Mouse (Mus musculus): ENCODE data around the gene Myo5c. TPM values are rescaled to one million over a fixed set of nuclear protein-coding genes. Genes with fewer than 3 reads are reported as not detected.

Myo5c gene
- total RNA-seq, 2 experiments from 2014 or later: 9.2 to 11.9 TPM

GRCm38 (mm10) chr9:75280814-75281213, 49.0 kb downstream of the Myo5c start:
- peak; percentile 50 for DNase-seq

- DNase-seq: no peak
Observed at GRCm38 (mm10) chr9:75282179-75282578, 50.4 kb downstream of the Myo5c start.

GRCm38 (mm10) chr9:75282830-75283229, 51.0 kb downstream of the Myo5c start:
- DNase-seq: peak; percentile 25

- DNase-seq: no peak
Observed at GRCm38 (mm10) chr9:75283636-75284035, 51.8 kb downstream of the Myo5c start.

GRCm38 (mm10) chr9:75285363-75285762, 53.5 kb downstream of the Myo5c start:
- DNase-seq: no peak

GRCm38 (mm10) chr9:75287636-75288035, 55.8 kb downstream of the Myo5c start:
- DNase-seq: no peak

GRCm38 (mm10) chr9:75289545-75289944, 57.7 kb downstream of the Myo5c start:
- no peak for DNase-seq

- no peak for DNase-seq
Observed at GRCm38 (mm10) chr9:75299342-75299741, 67.5 kb downstream of the Myo5c start.

GRCm38 (mm10) chr9:75303033-75303432, 71.2 kb downstream of the Myo5c start:
- DNase-seq: no peak

- DNase-seq: no peak
Observed at GRCm38 (mm10) chr9:75303701-75304261, 72.0 kb downstream of the Myo5c start.

- no peak for DNase-seq
Observed at GRCm38 (mm10) chr9:75304286-75304685, 72.5 kb downstream of the Myo5c start.

- no peak for DNase-seq
Observed at GRCm38 (mm10) chr9:75306126-75306898, 74.5 kb downstream of the Myo5c start, which contains the start of gene Gnb5. Gene Gnb5 (plus strand): TSS chr9:75306288.

GRCm38 (mm10) chr9:75307015-75307414, 75.2 kb downstream of the Myo5c start:
- no peak for DNase-seq

GRCm38 (mm10) chr9:75308621-75309020, 76.8 kb downstream of the Myo5c start:
- no peak for DNase-seq

GRCm38 (mm10) chr9:75312008-75312407, 80.2 kb downstream of the Myo5c start:
- DNase-seq: peak; percentile 85

- DNase-seq: no peak
Observed at GRCm38 (mm10) chr9:75313138-75313831, 81.5 kb downstream of the Myo5c start.

- peak; percentile 81 for DNase-seq
Observed at GRCm38 (mm10) chr9:75313832-75314516, 82.2 kb downstream of the Myo5c start.

GRCm38 (mm10) chr9:75314517-75315105, 82.8 kb downstream of the Myo5c start:
- DNase-seq: no peak

- no peak for DNase-seq
Observed at GRCm38 (mm10) chr9:75315238-75315637, 83.4 kb downstream of the Myo5c start.

GRCm38 (mm10) chr9:75316771-75317170, 85.0 kb downstream of the Myo5c start:
- DNase-seq: no peak

- no peak for DNase-seq
Observed at GRCm38 (mm10) chr9:75318196-75318595, 86.4 kb downstream of the Myo5c start.

- DNase-seq: no peak
Observed at GRCm38 (mm10) chr9:75319365-75319764, 87.5 kb downstream of the Myo5c start.
